ENCODE assay signal across 15 mouse cellular contexts in the genomic region with DNA sequence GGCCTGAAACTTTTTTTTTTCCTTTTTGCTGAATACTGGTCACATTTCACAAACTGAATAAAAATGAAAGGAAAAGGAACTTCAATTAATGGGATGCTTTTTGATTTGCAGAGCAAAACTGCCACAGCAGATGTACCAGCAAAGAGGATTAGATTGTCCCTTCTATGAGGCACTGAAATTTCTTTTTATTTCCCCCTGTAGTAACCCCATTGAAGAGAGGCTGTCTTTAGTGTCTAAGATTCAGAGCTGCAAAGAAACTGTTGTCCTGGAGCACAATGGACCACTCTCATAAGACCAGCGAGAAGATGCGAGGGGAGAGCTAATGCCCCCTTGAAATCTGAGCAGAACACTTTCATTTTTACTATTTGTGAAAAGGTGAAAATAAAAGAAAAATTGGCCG.
DNase-seq lines count a peak whose midpoint lies in the region; ATAC-seq lines count a peak whose summit lies in the region.
"Had no signal": no experiment of that assay in that cellular context is flagged by ENCODE, and none has a peak within 500 bp of the region (broad histone marks: within the 10 kb centered on the region; RNA-seq: fewer than 3 reads in every experiment).

No protein-coding gene starts in this region.

- no peak for DNase-seq in neural tube, embryonic 11.5 days (ENCODE audit: low spot score)
- no peak for DNase-seq in neural tube, embryonic 10.5 days (ENCODE audit: extremely low spot score, low spot score)
- DNase-seq in midbrain, embryonic 10.5 days (ENCODE audit: low spot score) = no peak
- DNase-seq in heart, embryonic 10.5 days (ENCODE audit: low spot score) = no peak
- no peak for DNase-seq in cerebellum, postnatal 4 days (ENCODE audit: low spot score in 2 of 2)
- DNase-seq in retina, postnatal 1 day = no peak
- DNase-seq: adrenal gland, adult 8-10 months; gastrocnemius, postnatal 10 days; kidney, adult 18-20 months; spleen, adult 18-20 months had no signal

- WGBS in neural tube, embryonic 11.5 days = 41% methylated on average over 3 of the region's 3 CpGs
- 7% methylated on average over 3 of the region's 3 CpGs for WGBS in forebrain, embryonic 15.5 days
- 31% methylated on average over 3 of the region's 3 CpGs for WGBS in midbrain, embryonic 10.5 days
- 21% methylated on average over 3 of the region's 3 CpGs for WGBS in neural tube, embryonic 15.5 days
- 80% methylated on average over 3 of the region's 3 CpGs for WGBS in heart, embryonic 10.5 days

- peak overlapping the region; percentile 81; the same call in 1 of the 2 replicates for H3K27ac ChIP-seq in neural tube, embryonic 11.5 days (ENCODE audit: low read depth, low read length)
- peak overlapping the region; percentile 88 for H3K27ac ChIP-seq in forebrain, embryonic 15.5 days (replicated peaks)
- H3K27ac ChIP-seq in midbrain, embryonic 10.5 days (replicated peaks) = peak overlapping the region; percentile 90
- peak overlapping the region; percentile 82 for H3K27ac ChIP-seq in neural tube, embryonic 15.5 days (replicated peaks)
- no peak overlapping the region for H3K27ac ChIP-seq in heart, embryonic 10.5 days

- no peaks in the 10 kb centered on the region for H3K27me3 ChIP-seq in neural tube, embryonic 11.5 days (ENCODE audit: control insufficient read depth, insufficient read depth, low read length)
- H3K27me3 ChIP-seq in forebrain, embryonic 15.5 days = no peaks in the 10 kb centered on the region
- H3K27me3 ChIP-seq in midbrain, embryonic 10.5 days (ENCODE audit: low read depth, poor library complexity, severe bottlenecking) = no peaks in the 10 kb centered on the region
- no peaks in the 10 kb centered on the region for H3K27me3 ChIP-seq in neural tube, embryonic 15.5 days (replicated peaks)
- H3K27me3 ChIP-seq in heart, embryonic 10.5 days (ENCODE audit: insufficient read depth, poor library complexity, severe bottlenecking) = no peaks in the 10 kb centered on the region
- H3K27me3 ChIP-seq: Patski had no signal

- peak overlapping the region; percentile 38 for H3K4me2 ChIP-seq in neural tube, embryonic 11.5 days (ENCODE audit: low read depth)
- H3K4me2 ChIP-seq in forebrain, embryonic 15.5 days (replicated peaks) = peak overlapping the region; percentile 37
- peak overlapping the region; percentile 45 for H3K4me2 ChIP-seq in neural tube, embryonic 15.5 days
- H3K4me2 ChIP-seq: lung, embryonic 14.5 days had no signal

- no peaks in the 10 kb centered on the region for H3K9me3 ChIP-seq in neural tube, embryonic 11.5 days (ENCODE audit: control insufficient read depth, low read length)
- H3K9me3 ChIP-seq in forebrain, embryonic 15.5 days = no peaks in the 10 kb centered on the region
- no peaks in the 10 kb centered on the region for H3K9me3 ChIP-seq in midbrain, embryonic 10.5 days (replicated peaks)
- no peaks in the 10 kb centered on the region for H3K9me3 ChIP-seq in neural tube, embryonic 15.5 days (replicated peaks)
- no peaks in the 10 kb centered on the region for H3K9me3 ChIP-seq in heart, embryonic 10.5 days

- peak overlapping the region; percentile 45 for H3K9ac ChIP-seq in neural tube, embryonic 11.5 days (ENCODE audit: low read length)
- H3K9ac ChIP-seq in forebrain, embryonic 15.5 days (replicated peaks) = peak overlapping the region; percentile 20; the same call in 1 of the 2 replicates
- H3K9ac ChIP-seq in neural tube, embryonic 15.5 days (replicated peaks) = no peak overlapping the region; the same call in 1 of the 2 replicates
- H3K9ac ChIP-seq: lung, embryonic 14.5 days had no signal

- no peaks in the 10 kb centered on the region for H3K36me3 ChIP-seq in neural tube, embryonic 11.5 days (ENCODE audit: control insufficient read depth, insufficient read depth, low read length)
- H3K36me3 ChIP-seq in forebrain, embryonic 15.5 days = no peaks in the 10 kb centered on the region
- H3K36me3 ChIP-seq in midbrain, embryonic 10.5 days = no peaks in the 10 kb centered on the region
- no peaks in the 10 kb centered on the region for H3K36me3 ChIP-seq in neural tube, embryonic 15.5 days
- no peaks in the 10 kb centered on the region for H3K36me3 ChIP-seq in heart, embryonic 10.5 days

- H3K4me3 ChIP-seq in neural tube, embryonic 11.5 days (ENCODE audit: low read depth, low read length) = no peak overlapping the region; the same call in 1 of the 2 replicates
- peak overlapping the region; percentile 10; the same call in 1 of the 2 replicates for H3K4me3 ChIP-seq in forebrain, embryonic 15.5 days
- H3K4me3 ChIP-seq in midbrain, embryonic 10.5 days = peak overlapping the region; percentile 39
- no peak overlapping the region for H3K4me3 ChIP-seq in neural tube, embryonic 15.5 days (replicated peaks)
- H3K4me3 ChIP-seq in heart, embryonic 10.5 days = no peak overlapping the region

- ATAC-seq in neural tube, embryonic 11.5 days (ENCODE audit: insufficient read depth, low FRiP score, low TSS enrichment) = peak; percentile 63
- peak; percentile 54 for ATAC-seq in forebrain, embryonic 15.5 days (replicated peaks)
- peak; percentile 54; the same call in 1 of the 2 replicates for ATAC-seq in neural tube, embryonic 15.5 days (ENCODE audit: low FRiP score)
- ATAC-seq: CD4-positive, CD25-positive, alpha-beta regulatory T cell, adult 4 months; Patski had no signal

- no peaks in the 10 kb centered on the region for H3K4me1 ChIP-seq in neural tube, embryonic 11.5 days (ENCODE audit: control insufficient read depth, insufficient read depth, low read length)
- H3K4me1 ChIP-seq in forebrain, embryonic 15.5 days = peaks cover 25% of the 10 kb centered on the region
- H3K4me1 ChIP-seq in midbrain, embryonic 10.5 days = peaks cover 39% of the 10 kb centered on the region
- peaks cover 20% of the 10 kb centered on the region; the same call in 1 of the 2 replicates for H3K4me1 ChIP-seq in neural tube, embryonic 15.5 days
- H3K4me1 ChIP-seq in heart, embryonic 10.5 days = no peaks in the 10 kb centered on the region

Comparison
In these comparisons a context has a peak if more than half of its experiments do, and no peak if none do; other contexts are left out.
1. H3K4me3 ChIP-seq: peak in forebrain, embryonic 15.5 days (single experiment) and midbrain, embryonic 10.5 days (single experiment); none in neural tube, embryonic 11.5 days (single experiment), neural tube, embryonic 15.5 days (single experiment) and heart, embryonic 10.5 days (single experiment).
2. Peak in every context shown above with its lines, with median percentiles within 50 percentile points of each other: ATAC-seq and H3K4me2 ChIP-seq.